Mouse (Mus musculus) left cerebral cortex, postnatal 14 days (tissue): Measurements from ENCODE around the gene Fzr1. TPM values are rescaled to one million over a fixed set of nuclear protein-coding genes. Genes with fewer than 3 reads are reported as not detected.

ENCODE experiments used
- DNase-seq, 2 experiments: peaks; one replicate each; pipeline ENCODE4 v3.0.0; 2021 to 2022; ENCODE audit warnings: low spot score in 2 of 2, mixed read lengths in 1 of 2
- intact Hi-C: fragments of 180-260 bp; cut with DNase I; formaldehyde crosslinking; loops from one replicate; pipeline ENCODE4 v1.15.1; 2025
- total RNA-seq, 2 experiments: library from RNA; stranded (reverse); gene quantifications; 2 replicates each; pipeline ENCODE4 v1.2.3; 2021

The Fzr1 gene
- total RNA-seq, 2 experiments from 2014 or later: 74.8 to 80.3 TPM

GRCm38 (mm10) chr10:81342686-81343505, 35.4 kb downstream of the Fzr1 start, which contains the start of gene Gipc3:
Gene Gipc3 (minus strand): TSS chr10:81343266.
- intact Hi-C loops: no loop called here
- no peak for DNase-seq

- intact Hi-C loops: no loop called here
- peak in 1 of 2 experiments; percentile 66 for DNase-seq
Measured at GRCm38 (mm10) chr10:81341333-81341949, 36.9 kb downstream of the Fzr1 start.

- intact Hi-C loops: no loop called here
- DNase-seq: no peak
Measured at GRCm38 (mm10) chr10:81340551-81341332, 37.6 kb downstream of the Fzr1 start.

- intact Hi-C loops: no loop called here
- DNase-seq: no peak
Measured at GRCm38 (mm10) chr10:81336558-81336957, 41.8 kb downstream of the Fzr1 start.

GRCm38 (mm10) chr10:81335393-81336340, 42.6 kb downstream of the Fzr1 start:
- intact Hi-C loops: no loop called here

GRCm38 (mm10) chr10:81334324-81334723, 44.0 kb downstream of the Fzr1 start:
- no peak for DNase-seq

More at GRCm38 (mm10) chr10:81335393-81336340, 42.6 kb downstream of the Fzr1 start:
- no peak for DNase-seq

GRCm38 (mm10) chr10:81332277-81332676, 46.0 kb downstream of the Fzr1 start:
- DNase-seq: no peak

More at GRCm38 (mm10) chr10:81334324-81334723, 44.0 kb downstream of the Fzr1 start:
- intact Hi-C loops: no loop called here

GRCm38 (mm10) chr10:81330007-81330406, 48.3 kb downstream of the Fzr1 start:
- DNase-seq: no peak
- intact Hi-C loops: no loop called here

More at GRCm38 (mm10) chr10:81332277-81332676, 46.0 kb downstream of the Fzr1 start:
- intact Hi-C loops: no loop called here

GRCm38 (mm10) chr10:81329194-81329975, 48.9 kb downstream of the Fzr1 start:
- no peak for DNase-seq
- intact Hi-C loops: no loop called here

GRCm38 (mm10) chr10:81328386-81328785, 49.9 kb downstream of the Fzr1 start, which contains the start of gene Tbxa2r:
Gene Tbxa2r (plus strand): TSS chr10:81328731.
- DNase-seq: no peak
- intact Hi-C loops: no loop called here

GRCm38 (mm10) chr10:81327959-81328358, 50.4 kb downstream of the Fzr1 start:
- no peak for DNase-seq
- intact Hi-C loops: no loop called here

- intact Hi-C loops: no loop called here
- no peak for DNase-seq
Measured at GRCm38 (mm10) chr10:81326858-81327257, 51.5 kb downstream of the Fzr1 start.

- intact Hi-C loops: no loop called here
- no peak for DNase-seq
Measured at GRCm38 (mm10) chr10:81325781-81326180, 52.5 kb downstream of the Fzr1 start.

GRCm38 (mm10) chr10:81325176-81325575, 53.1 kb downstream of the Fzr1 start:
- DNase-seq: no peak
- intact Hi-C loops: no loop called here

GRCm38 (mm10) chr10:81323791-81324530, 54.4 kb downstream of the Fzr1 start:
- DNase-seq: no peak
- intact Hi-C loops: no loop called here

- DNase-seq: no peak
- intact Hi-C loops: no loop called here
Measured at GRCm38 (mm10) chr10:81323141-81323775, 55.1 kb downstream of the Fzr1 start.

- intact Hi-C loops: no loop called here
- no peak for DNase-seq
Measured at GRCm38 (mm10) chr10:81322444-81322843, 55.9 kb downstream of the Fzr1 start.
